Mouse (Mus musculus): ENCODE results near the gene Fam222b.

- TF ChIP-seq CTCF (IDR thresholded peaks at IDR 0.05; ENCODE audit: low read depth) (peak; percentile 59), EP300 (optimal IDR thresholded peaks at IDR 0.05) (no peak)
These were observed 51.7 kb downstream of the Fam222b start for GRCm38 (mm10) chr11:78146168-78146567.

Data from stomach, postnatal 0 days (tissue).